Mouse (Mus musculus) CD4-positive, CD25-positive, alpha-beta regulatory T cell (primary cell): ENCODE data around the gene Ralb. TPM values are rescaled to one million over a fixed set of nuclear protein-coding genes. Genes with fewer than 3 reads are reported as not detected.

ENCODE experiments used
- polyA plus RNA-seq: library from polyadenylated mRNA; unstranded; fragments of 100-300 nt; shearing (Covaris generic); gene quantifications from one replicate; pipeline ENCODE4 v1.2.1, GENCODE M21; 2017

Gene Ralb
- polyA plus RNA-seq, result 18.7 TPM

GRCm38 (mm10) chr1:119504260-119505062 lies at the start of gene Ralb:
Ralb (minus strand) TSS chr1:119504794.

GRCm38 (mm10) chr1:119525689-119526591 lies 21.3 kb upstream of the Ralb start, which contains the start of gene Tmem185b:
Tmem185b (plus strand) TSS chr1:119526160.

GRCm38 (mm10) chr1:119421576-119422421 lies 82.8 kb downstream of the Ralb start, which contains the start of gene Inhbb:
Inhbb (minus strand) TSS chr1:119422248.

Other genes starting within 250 kb of the Ralb start
- not detected for gene Inhbb, start 82.5 kb downstream of the Ralb start, polyA plus RNA-seq
- gene Tmem185b, start 21.4 kb upstream of the Ralb start, polyA plus RNA-seq, result 34.9 TPM
- gene Epb41l5, start 144.2 kb upstream of the Ralb start, polyA plus RNA-seq, result 1.1 TPM